Mouse (Mus musculus) thymus, adult 2 months (tissue): ENCODE measurements at regions not wholly inside any gene's neighbourhood (a gene's known extent, or its start where the extent isn't known, plus 50 kb on each side); places are given as distances from the start of the nearest gene placed in this dataset.

Source experiments
- DNase-seq: peaks from one replicate; pipeline ENCODE4 v3.0.0; 2021
- H3K27ac ChIP-seq: fragments of 200-500 bp; 2 replicates; pipeline ENCODE4 v1.5.1; 2012; ENCODE audit warnings: low read length, control low read depth; ENCODE audit not compliant: control insufficient read depth, insufficient read depth
- H3K27me3 ChIP-seq: fragments of 200-500 bp; 2 replicates; pipeline ENCODE4 v1.6.1; 2012; ENCODE audit warnings: mild to moderate bottlenecking, low read length, moderate library complexity, mixed read lengths; ENCODE audit not compliant: control insufficient read depth, insufficient read depth
- H3K36me3 ChIP-seq: fragments of 200-500 bp; 2 replicates; pipeline ENCODE4 v1.6.1; 2012; ENCODE audit warnings: mild to moderate bottlenecking, low read length, moderate library complexity; ENCODE audit not compliant: control insufficient read depth, insufficient read depth
- H3K4me1 ChIP-seq: fragments of 200-500 bp; replicated peaks from 2 replicates; pipeline ENCODE4 v1.6.1; 2012; ENCODE audit warnings: low read length; ENCODE audit not compliant: control insufficient read depth, insufficient read depth
- H3K4me3 ChIP-seq: fragments of 200-500 bp; 2 replicates; pipeline ENCODE4 v1.5.1; 2012; ENCODE audit warnings: mild to moderate bottlenecking, low read length, control low read depth, moderate library complexity; ENCODE audit not compliant: control insufficient read depth, insufficient read depth
- CTCF ChIP-seq: fragments of 200-500 bp; IDR thresholded peaks from 2 replicates; pipeline ENCODE4 v1.5.1; 2012; ENCODE audit warnings: mild to moderate bottlenecking, control low read depth, low read length, moderate library complexity, borderline replicate concordance; ENCODE audit not compliant: control insufficient read depth, poor library complexity, insufficient read depth; ENCODE audit errors: extremely low read depth
- POLR2A ChIP-seq: fragments of 200-500 bp; IDR thresholded peaks from 2 replicates; pipeline ENCODE4 v1.6.1; 2012; ENCODE audit warnings: mild to moderate bottlenecking, low read length, control low read depth, moderate library complexity; ENCODE audit not compliant: control insufficient read depth, poor library complexity, insufficient read depth; ENCODE audit errors: extremely low read depth
- WGBS: fragments of 180-500 bp; shearing (Covaris S2); methylation state at CpG from one replicate; pipeline ENCODE4 v1.1.7; 2018; 5-methylcytosine and 5-hydroxymethylcytosine counted together

DNA sequence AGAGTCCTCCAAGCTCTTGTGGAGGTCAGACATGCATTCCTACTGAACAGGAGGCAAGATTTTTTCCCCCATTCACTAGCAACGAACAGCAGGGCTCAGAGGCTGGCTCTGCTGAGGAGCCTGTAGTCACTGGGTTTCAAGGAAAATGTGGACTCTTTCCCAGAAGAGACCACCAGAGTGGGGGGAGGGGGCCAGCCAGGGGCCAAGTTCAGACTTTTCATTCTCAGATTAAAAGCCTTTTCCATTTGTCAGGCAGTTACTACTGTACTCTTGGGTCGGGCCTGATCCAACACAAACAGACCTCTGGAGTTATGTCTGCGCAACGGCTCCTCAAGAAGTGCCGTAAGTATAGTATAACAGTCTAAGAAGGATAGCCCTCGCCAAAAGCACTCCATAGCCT lies 238.6 kb upstream of the Sox9 start:
- WGBS, result 92% methylated on average over 6 of the region's 6 CpGs
- TF ChIP-seq CTCF, result no peak
- Histone ChIP-seq H3K27ac (no peak overlapping the region), H3K4me1 (no peaks in the 10 kb centered on the region), H3K4me3 (no peak overlapping the region), H3K36me3 (no peaks in the 10 kb centered on the region), H3K27me3 (no peaks in the 10 kb centered on the region)
- no peak for DNase-seq

DNA sequence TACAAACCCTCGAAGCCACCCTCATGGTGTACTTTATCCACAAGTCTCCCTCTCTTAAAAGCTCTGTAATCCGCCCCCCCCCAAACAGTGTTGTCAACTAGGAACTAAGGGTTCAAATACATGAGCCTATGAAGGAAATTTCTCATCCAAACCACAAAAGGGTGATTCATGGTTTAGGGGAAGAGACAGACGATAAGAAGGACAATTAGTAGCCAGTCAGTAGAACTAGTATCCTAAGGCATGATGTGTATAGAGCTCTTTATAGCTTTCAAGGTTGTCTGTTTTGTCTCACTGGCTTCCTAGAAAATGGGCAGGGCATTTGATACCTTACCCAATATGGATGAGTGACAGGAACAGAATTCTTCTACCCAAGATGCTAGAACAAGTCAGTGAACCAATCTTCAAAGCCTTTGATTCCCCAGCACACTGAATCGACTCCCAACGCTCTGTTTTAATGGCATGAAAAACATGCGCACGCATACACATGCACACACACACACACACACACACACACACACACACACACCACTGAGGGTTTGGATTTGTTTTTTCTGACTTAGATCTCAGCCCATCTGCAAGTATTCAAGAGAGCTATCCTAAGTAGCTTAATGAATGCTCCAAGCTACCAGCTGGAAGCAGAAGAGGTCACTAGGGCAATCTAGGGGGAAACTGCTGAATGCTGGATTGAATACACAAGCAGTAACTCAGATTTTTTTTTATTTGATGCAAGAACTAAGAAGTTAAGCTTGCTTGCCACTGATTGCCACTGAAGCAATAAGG lies 236.6 kb upstream of the Sox9 start:
- H3K36me3 ChIP-seq, result no peaks in the 10 kb centered on the region
- no peak overlapping the region for H3K27ac ChIP-seq
- TF ChIP-seq CTCF (no peak), POLR2A (no peak)
- 86% methylated on average over 7 of the region's 7 CpGs for WGBS
- no peaks in the 10 kb centered on the region for H3K27me3 ChIP-seq
- no peaks in the 10 kb centered on the region for H3K4me1 ChIP-seq
- no peak overlapping the region for H3K4me3 ChIP-seq
- no peak for DNase-seq

- Histone ChIP-seq H3K27ac (no peak overlapping the region), H3K36me3 (no peaks in the 10 kb centered on the region), H3K4me3 (no peak overlapping the region), H3K4me1 (no peaks in the 10 kb centered on the region), H3K27me3 (no peaks in the 10 kb centered on the region)
- WGBS, result 82% methylated on average over 5 of the region's 5 CpGs
- no peak for TF ChIP-seq POLR2A
- TF ChIP-seq CTCF, result no peak
- no peak for DNase-seq
These were observed 235.9 kb upstream of the Sox9 start for GRCm38 (mm10) chr11:112546162-112546561.

DNA sequence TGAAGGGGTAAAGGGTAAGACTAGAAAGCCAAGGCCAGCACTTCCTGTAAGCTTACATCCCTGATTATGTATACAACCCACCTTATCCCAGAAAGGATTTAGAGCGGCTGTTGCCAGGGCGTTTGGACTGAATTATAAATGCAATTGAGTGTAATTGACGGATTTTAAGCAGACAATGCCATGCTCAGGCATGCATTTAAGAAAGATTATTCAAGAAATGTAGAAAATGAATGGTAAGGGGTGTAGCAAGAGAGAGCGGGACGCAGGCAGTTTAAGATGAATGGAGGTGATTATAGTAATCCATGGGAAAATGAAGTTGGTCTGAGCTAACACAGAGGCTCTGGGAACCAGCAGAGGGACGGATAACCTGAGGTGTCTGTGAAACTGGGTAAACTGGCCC lies 229.2 kb upstream of the Sox9 start:
- H3K4me1 ChIP-seq, result no peaks in the 10 kb centered on the region
- H3K36me3 ChIP-seq, result no peaks in the 10 kb centered on the region
- H3K27me3 ChIP-seq, result no peaks in the 10 kb centered on the region
- no peak for DNase-seq
- TF ChIP-seq CTCF (no peak), POLR2A (no peak)
- no peak overlapping the region for H3K4me3 ChIP-seq
- WGBS, result 93% methylated on average over 6 of the region's 6 CpGs
- H3K27ac ChIP-seq, result no peak overlapping the region

GRCm38 (mm10) chr11:112563027-112563426 lies 219.0 kb upstream of the Sox9 start:
- Histone ChIP-seq H3K4me3 (no peak overlapping the region), H3K27me3 (no peaks in the 10 kb centered on the region), H3K36me3 (no peaks in the 10 kb centered on the region), H3K27ac (no peak overlapping the region), H3K4me1 (no peaks in the 10 kb centered on the region)
- WGBS, result 94% methylated on average over 9 of the region's 9 CpGs
- TF ChIP-seq CTCF (no peak), POLR2A (no peak)
- no peak for DNase-seq

DNA sequence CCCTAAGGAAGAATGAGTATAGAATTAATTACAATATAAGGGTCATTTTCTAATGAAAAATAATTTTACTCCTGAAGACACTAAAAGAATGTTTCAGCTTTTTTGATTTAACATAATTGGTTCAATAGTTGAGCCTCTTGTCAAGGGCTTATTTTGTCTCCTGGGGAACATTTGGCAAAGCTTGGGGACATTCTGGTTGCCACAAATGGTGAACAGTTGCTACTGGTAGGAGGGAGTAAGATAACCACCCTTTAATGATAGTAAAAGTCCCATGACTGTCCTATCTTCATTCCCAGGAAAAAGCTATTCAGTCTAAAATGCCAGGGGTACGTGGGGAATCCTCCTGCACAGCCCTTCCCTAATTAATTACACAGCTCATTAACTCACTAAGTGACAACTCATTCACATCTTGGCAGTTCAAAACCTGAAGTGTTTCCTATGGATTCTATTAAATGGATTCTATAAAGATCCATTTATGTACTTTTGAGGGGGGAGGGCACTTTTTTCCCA lies 217.3 kb upstream of the Sox9 start:
- no peaks in the 10 kb centered on the region for H3K4me1 ChIP-seq
- TF ChIP-seq POLR2A (no peak), CTCF (no peak)
- H3K4me3 ChIP-seq, result no peak overlapping the region
- no peaks in the 10 kb centered on the region for H3K36me3 ChIP-seq
- no peak for DNase-seq
- no peak overlapping the region for H3K27ac ChIP-seq
- no peaks in the 10 kb centered on the region for H3K27me3 ChIP-seq
- 76% methylated on average over 1 of the region's 1 CpGs for WGBS
